Mouse (Mus musculus): ENCODE results near the gene Snrpc. TPM values are rescaled to one million over a fixed set of nuclear protein-coding genes. Genes with fewer than 3 reads are reported as not detected.
A peak's percentile ranks its signal among the peaks of the same experiment; 100 is the strongest.

Snrpc gene
- polyA plus RNA-seq, 1 experiment: 81.7 TPM

GRCm38 (mm10) chr17:27874510-27874909 is 36.6 kb downstream of the Snrpc start:
- TF ChIP-seq CTCF (IDR thresholded peaks at IDR 0.05; ENCODE audit: borderline replicate concordance, insufficient read depth, low read depth, low read length) (no peak), POLR2A (IDR thresholded peaks at IDR 0.05; ENCODE audit: borderline replicate concordance, insufficient read depth, low read length) (no peak)
- Histone ChIP-seq H3K4me1 (ENCODE audit: control insufficient read depth, insufficient read depth, low read length) (peaks cover 12% of the 10 kb centered on the region), H3K4me3 (replicated peaks; ENCODE audit: insufficient read depth, low read depth, low read length) (no peak overlapping the region), H3K27me3 (ENCODE audit: control insufficient read depth, insufficient read depth, low read length) (no peaks in the 10 kb centered on the region), H3K27ac (ENCODE audit: insufficient read depth, low read length) (no peak overlapping the region)
- DNase-seq: no peak
- WGBS: 66% methylated on average over 5 of the region's 5 CpGs

GRCm38 (mm10) chr17:27881518-27881917 is 43.6 kb downstream of the Snrpc start:
- Histone ChIP-seq H3K4me3 (replicated peaks; ENCODE audit: insufficient read depth, low read depth, low read length) (no peak overlapping the region), H3K4me1 (ENCODE audit: control insufficient read depth, insufficient read depth, low read length) (no peaks in the 10 kb centered on the region), H3K27me3 (ENCODE audit: control insufficient read depth, insufficient read depth, low read length) (no peaks in the 10 kb centered on the region), H3K27ac (ENCODE audit: insufficient read depth, low read length) (no peak overlapping the region)
- 51% methylated on average over 11 of the region's 11 CpGs for WGBS
- no peak for DNase-seq
- TF ChIP-seq CTCF (IDR thresholded peaks at IDR 0.05; ENCODE audit: borderline replicate concordance, insufficient read depth, low read depth, low read length) (peak; percentile 43; the same call in 1 of the 2 replicates), POLR2A (IDR thresholded peaks at IDR 0.05; ENCODE audit: borderline replicate concordance, insufficient read depth, low read length) (no peak)

GRCm38 (mm10) chr17:27883129-27883528 is 45.2 kb downstream of the Snrpc start:
- DNase-seq: no peak
- Histone ChIP-seq H3K4me3 (replicated peaks; ENCODE audit: insufficient read depth, low read depth, low read length) (no peak overlapping the region), H3K27me3 (ENCODE audit: control insufficient read depth, insufficient read depth, low read length) (no peaks in the 10 kb centered on the region), H3K4me1 (ENCODE audit: control insufficient read depth, insufficient read depth, low read length) (no peaks in the 10 kb centered on the region), H3K27ac (ENCODE audit: insufficient read depth, low read length) (no peak overlapping the region)
- whole genome bisulfite sequencing: 91% methylated on average over 8 of the region's 8 CpGs
- no peak for TF ChIP-seq CTCF (IDR thresholded peaks at IDR 0.05; ENCODE audit: borderline replicate concordance, insufficient read depth, low read depth, low read length)
- no peak for TF ChIP-seq POLR2A (IDR thresholded peaks at IDR 0.05; ENCODE audit: borderline replicate concordance, insufficient read depth, low read length)

- 90% methylated on average over 6 of the region's 6 CpGs for WGBS
- DNase-seq: no peak
- H3K27me3 ChIP-seq (ENCODE audit: control insufficient read depth, insufficient read depth, low read length): no peaks in the 10 kb centered on the region
- no peaks in the 10 kb centered on the region for H3K4me1 ChIP-seq (ENCODE audit: control insufficient read depth, insufficient read depth, low read length)
- TF ChIP-seq CTCF (IDR thresholded peaks at IDR 0.05; ENCODE audit: borderline replicate concordance, insufficient read depth, low read depth, low read length): no peak
- TF ChIP-seq POLR2A (IDR thresholded peaks at IDR 0.05; ENCODE audit: borderline replicate concordance, insufficient read depth, low read length): no peak
- H3K4me3 ChIP-seq (replicated peaks; ENCODE audit: insufficient read depth, low read depth, low read length): no peak overlapping the region
- no peak overlapping the region for H3K27ac ChIP-seq (ENCODE audit: insufficient read depth, low read length)
Observed at GRCm38 (mm10) chr17:27883994-27884393, 46.0 kb downstream of the Snrpc start.

GRCm38 (mm10) chr17:27886499-27887210 is 48.7 kb downstream of the Snrpc start:
- Histone ChIP-seq H3K27ac (ENCODE audit: insufficient read depth, low read length) (no peak overlapping the region), H3K27me3 (ENCODE audit: control insufficient read depth, insufficient read depth, low read length) (no peaks in the 10 kb centered on the region), H3K4me3 (replicated peaks; ENCODE audit: insufficient read depth, low read depth, low read length) (no peak overlapping the region), H3K4me1 (ENCODE audit: control insufficient read depth, insufficient read depth, low read length) (no peaks in the 10 kb centered on the region)
- 52% methylated on average over 19 of the region's 19 CpGs for WGBS
- no peak for TF ChIP-seq POLR2A (IDR thresholded peaks at IDR 0.05; ENCODE audit: borderline replicate concordance, insufficient read depth, low read length)
- TF ChIP-seq CTCF (IDR thresholded peaks at IDR 0.05; ENCODE audit: borderline replicate concordance, insufficient read depth, low read depth, low read length): 0 out of 2 replicates have a peak, but pooled peaks have one; percentile 3
- DNase-seq: peak; percentile 28 to 40

Other genes starting within 250 kb of the Snrpc start
- gene Nudt3, start 214.7 kb upstream of the Snrpc start, polyA plus RNA-seq (2012; rRNA removed): 336 and 366 TPM in 2 replicates
- 0.16 TPM in 2 replicates for gene RPS10-NUDT3, start 202.9 kb upstream of the Snrpc start, polyA plus RNA-seq (2012; rRNA removed)
- 479 and 488 TPM in 2 replicates for gene Rps10, start 201.5 kb upstream of the Snrpc start, polyA plus RNA-seq (2012; rRNA removed)
- 228 and 244 TPM in 2 replicates for gene Pacsin1, start 182.6 kb upstream of the Snrpc start, polyA plus RNA-seq (2012; rRNA removed)
- gene Spdef, start 109.2 kb upstream of the Snrpc start, polyA plus RNA-seq (2012; rRNA removed): 1.2 and 1.3 TPM in 2 replicates
- gene D17Wsu92e, start 17.5 kb upstream of the Snrpc start, polyA plus RNA-seq (2012; rRNA removed): 152 and 156 TPM in 2 replicates
- gene Uhrf1bp1, start 18.3 kb downstream of the Snrpc start, polyA plus RNA-seq (2012; rRNA removed): 18.2 and 18.5 TPM in 2 replicates
- 74.2 and 74.9 TPM in 2 replicates for gene Anks1, start 71.2 kb downstream of the Snrpc start, polyA plus RNA-seq (2012; rRNA removed)
- 49.3 and 51.5 TPM in 2 replicates for gene Taf11, start 71.7 kb downstream of the Snrpc start, polyA plus RNA-seq (2012; rRNA removed)
- 0.43 and 0.70 TPM in 2 replicates for gene Tcp11, start 242.5 kb downstream of the Snrpc start, polyA plus RNA-seq (2012; rRNA removed)